Mouse (Mus musculus) limb, embryonic 15.5 days (tissue): ENCODE results near the gene Zbp1. TPM values are rescaled to one million over a fixed set of nuclear protein-coding genes. Genes with fewer than 3 reads are reported as not detected.

ENCODE experiments used
- ATAC-seq: fragments of 200-750 bp; cut with Nextera tagmentation; 2 replicates; pipeline ENCODE4 v1.8.0; 2017; ENCODE audit warnings: low read depth, moderate TSS enrichment; ENCODE audit not compliant: insufficient number of reproducible peaks, low FRiP score, low TSS enrichment
- H3K27ac ChIP-seq: fragments of 300-500 bp; sonication (generic); 2 replicates; pipeline ENCODE4 v1.5.1; 2015; ENCODE audit warnings: moderate library complexity, mild to moderate bottlenecking, inconsistent platforms
- H3K27me3 ChIP-seq: fragments of 300-500 bp; sonication (generic); 2 replicates; pipeline ENCODE4 v1.6.1; 2015; ENCODE audit warnings: inconsistent platforms
- H3K36me3 ChIP-seq: fragments of 300-500 bp; sonication (generic); 2 replicates; pipeline ENCODE4 v1.6.1; 2015; ENCODE audit warnings: inconsistent platforms
- H3K4me1 ChIP-seq: fragments of 300-500 bp; sonication (generic); 2 replicates; pipeline ENCODE4 v1.6.1; 2015; ENCODE audit warnings: inconsistent platforms
- H3K4me2 ChIP-seq: fragments of 300-500 bp; sonication (generic); 2 replicates; pipeline ENCODE4 v1.6.1; 2015; ENCODE audit warnings: mild to moderate bottlenecking, inconsistent platforms
- H3K4me3 ChIP-seq: fragments of 300-500 bp; sonication (generic); 2 replicates; pipeline ENCODE4 v1.5.1; 2015; ENCODE audit warnings: mild to moderate bottlenecking, inconsistent platforms
- H3K9ac ChIP-seq: fragments of 300-500 bp; sonication (generic); 2 replicates; pipeline ENCODE4 v1.6.1; 2015; ENCODE audit warnings: inconsistent platforms
- H3K9me3 ChIP-seq: fragments of 300-500 bp; sonication (generic); 2 replicates; pipeline ENCODE4 v1.6.1; 2016; ENCODE audit warnings: inconsistent platforms
- WGBS: fragments of 180-500 bp; shearing (Covaris S2); methylation state at CpG from one replicate; pipeline ENCODE4 v1.1.7; 2015; 5-methylcytosine and 5-hydroxymethylcytosine counted together
- polyA plus RNA-seq: library from polyadenylated mRNA; unstranded; fragments of >200 nt; fragmentation: Nextera tagmentation; extraction: Ambion mirVana; gene quantifications from 2 replicates; pipeline ENCODE4 v1.2.1, GENCODE M21; 2015

Zbp1 gene
- polyA plus RNA-seq, 1 experiment from 2014 or later = 0.64 TPM

- WGBS = 87% methylated on average over 19 of the region's 19 CpGs
- H3K27me3 ChIP-seq = no peaks in the 10 kb centered on the region
- H3K9ac ChIP-seq = no peak overlapping the region
- peaks cover 21% of the 10 kb centered on the region for H3K4me1 ChIP-seq
- H3K4me3 ChIP-seq = no peak overlapping the region
- no peak overlapping the region for H3K27ac ChIP-seq
- no peaks in the 10 kb centered on the region for H3K9me3 ChIP-seq
- H3K36me3 ChIP-seq = no peaks in the 10 kb centered on the region
- no peak for ATAC-seq
- no peak overlapping the region for H3K4me2 ChIP-seq
Observed at GRCm38 (mm10) chr2:173158390-173159055, 60.2 kb downstream of the Zbp1 start.

- ATAC-seq = no peak
- Histone ChIP-seq H3K27me3 (no peaks in the 10 kb centered on the region), H3K4me2 (no peak overlapping the region), H3K27ac (no peak overlapping the region), H3K36me3 (no peaks in the 10 kb centered on the region), H3K4me3 (no peak overlapping the region), H3K9me3 (no peaks in the 10 kb centered on the region), H3K4me1 (peaks cover 21% of the 10 kb centered on the region), H3K9ac (no peak overlapping the region)
- WGBS = 94% methylated on average over 4 of the region's 4 CpGs
Observed at GRCm38 (mm10) chr2:173157871-173158270, 60.9 kb downstream of the Zbp1 start.

- Histone ChIP-seq H3K4me1 (peaks cover 21% of the 10 kb centered on the region), H3K9ac (no peak overlapping the region), H3K27ac (no peak overlapping the region), H3K4me3 (no peak overlapping the region), H3K9me3 (no peaks in the 10 kb centered on the region), H3K4me2 (no peak overlapping the region), H3K27me3 (no peaks in the 10 kb centered on the region), H3K36me3 (no peaks in the 10 kb centered on the region)
- 65% methylated on average over 4 of the region's 4 CpGs for whole genome bisulfite sequencing
- ATAC-seq = no peak
Observed at GRCm38 (mm10) chr2:173157376-173157775, 61.3 kb downstream of the Zbp1 start.

GRCm38 (mm10) chr2:173156923-173157322, 61.8 kb downstream of the Zbp1 start:
- Histone ChIP-seq H3K27ac (no peak overlapping the region), H3K36me3 (no peaks in the 10 kb centered on the region), H3K9me3 (no peaks in the 10 kb centered on the region), H3K9ac (no peak overlapping the region), H3K27me3 (no peaks in the 10 kb centered on the region), H3K4me3 (no peak overlapping the region), H3K4me2 (no peak overlapping the region), H3K4me1 (peaks cover 17% of the 10 kb centered on the region)
- 85% methylated on average over 13 of the region's 13 CpGs for WGBS
- ATAC-seq = no peak

Other genes starting within 250 kb of the Zbp1 start
- 3.4 and 3.8 TPM in 2 replicates for gene Spo11, start 241.2 kb downstream of the Zbp1 start, polyA plus RNA-seq
- 112 and 115 TPM in 2 replicates for gene Rae1, start 218.8 kb downstream of the Zbp1 start, polyA plus RNA-seq
- 21.9 and 37.9 TPM in 2 replicates for gene Rbm38, start 198.4 kb downstream of the Zbp1 start, polyA plus RNA-seq
- gene Ctcfl, start 99.4 kb downstream of the Zbp1 start, polyA plus RNA-seq = 0.05 and 0.09 TPM in 2 replicates
- gene Pck1, start 65.9 kb downstream of the Zbp1 start, polyA plus RNA-seq = 0.09 and 0.15 TPM in 2 replicates
- 6.3 and 8.4 TPM in 2 replicates for gene Pmepa1, start 57.6 kb upstream of the Zbp1 start, polyA plus RNA-seq